Mouse (Mus musculus) NIH3T3 (cell line): ENCODE measurements at regions not wholly inside any gene's neighbourhood (a gene's known extent, or its start where the extent isn't known, plus 50 kb on each side); places are given as distances from the start of the nearest gene placed in this dataset.

Source experiments
- DNase-seq: peaks from one replicate; pipeline ENCODE4 v3.0.0-alpha.2; 2012; ENCODE audit warnings: low read depth

GRCm38 (mm10) chr13:85570886-85571527 lies 282.1 kb upstream of the Rasa1 start:
- no peak for DNase-seq

- DNase-seq = no peak
Observed at GRCm38 (mm10) chr13:85557821-85558220, 268.9 kb upstream of the Rasa1 start.

- DNase-seq = peak; percentile 86
Observed at GRCm38 (mm10) chr13:85556101-85556853, 267.3 kb upstream of the Rasa1 start.

- DNase-seq = no peak
Observed at GRCm38 (mm10) chr13:85553072-85553471, 264.1 kb upstream of the Rasa1 start.

GRCm38 (mm10) chr13:85509671-85510070 lies 220.7 kb upstream of the Rasa1 start:
- DNase-seq = no peak

- no peak for DNase-seq
Observed at GRCm38 (mm10) chr13:85508552-85508951, 219.6 kb upstream of the Rasa1 start.

- no peak for DNase-seq
Observed at GRCm38 (mm10) chr13:85507374-85508101, 218.6 kb upstream of the Rasa1 start.

- DNase-seq = no peak
Observed at GRCm38 (mm10) chr13:85506875-85507274, 217.9 kb upstream of the Rasa1 start.

GRCm38 (mm10) chr13:85506030-85506429 lies 217.1 kb upstream of the Rasa1 start:
- DNase-seq = no peak

GRCm38 (mm10) chr13:85505046-85505445 lies 216.1 kb upstream of the Rasa1 start:
- DNase-seq = no peak

- DNase-seq = no peak
Observed at GRCm38 (mm10) chr13:85504001-85504400, 215.1 kb upstream of the Rasa1 start.

GRCm38 (mm10) chr13:85498696-85499095 lies 209.8 kb upstream of the Rasa1 start:
- no peak for DNase-seq

- no peak for DNase-seq
Observed at GRCm38 (mm10) chr13:85484790-85485189, 195.9 kb upstream of the Rasa1 start.

- no peak for DNase-seq
Observed at GRCm38 (mm10) chr13:85483348-85483747, 194.4 kb upstream of the Rasa1 start.

- no peak for DNase-seq
Observed at GRCm38 (mm10) chr13:85479405-85479804, 190.5 kb upstream of the Rasa1 start.

- DNase-seq = no peak
Observed at GRCm38 (mm10) chr13:85476274-85476846, 187.4 kb upstream of the Rasa1 start.

GRCm38 (mm10) chr13:85471340-85471739 lies 182.4 kb upstream of the Rasa1 start:
- no peak for DNase-seq

GRCm38 (mm10) chr13:85459387-85459786 lies 170.5 kb upstream of the Rasa1 start:
- no peak for DNase-seq

- no peak for DNase-seq
Observed at GRCm38 (mm10) chr13:85458611-85459010, 169.7 kb upstream of the Rasa1 start.

GRCm38 (mm10) chr13:85439581-85439980 lies 150.7 kb upstream of the Rasa1 start:
- no peak for DNase-seq

GRCm38 (mm10) chr13:85437875-85438274 lies 148.9 kb upstream of the Rasa1 start:
- DNase-seq = no peak

GRCm38 (mm10) chr13:85437009-85437408 lies 148.1 kb upstream of the Rasa1 start:
- DNase-seq = no peak

GRCm38 (mm10) chr13:85436254-85436653 lies 147.3 kb upstream of the Rasa1 start:
- DNase-seq = no peak
